Comparison of ENCODE assay signal across 8 mouse cellular contexts in genomic region chr12:70910241-70910720, GRCm38 (mm10). TPM values are rescaled to one million over a fixed set of nuclear protein-coding genes. Genes with fewer than 3 reads are reported as not detected.
DNase-seq lines count a peak whose midpoint lies in the region; ATAC-seq and TF ChIP-seq lines count a peak whose summit lies in the region.

No protein-coding gene starts in this region.

- TF ChIP-seq POLR2A in cerebellum, adult 2 months (IDR thresholded peaks at IDR 0.05; ENCODE audit: borderline replicate concordance, insufficient read depth, low read length), result no peak
- no peak for TF ChIP-seq POLR2A in olfactory bulb, adult 2 months (IDR thresholded peaks at IDR 0.05; ENCODE audit: insufficient read depth, low read depth, low read length)

- WGBS in cerebellum, adult 2 months, result 13% methylated on average over 9 of the region's 9 CpGs
- 11% methylated on average over 9 of the region's 9 CpGs for WGBS in forebrain, postnatal 0 days
- WGBS in lung, embryonic 15.5 days, result 12% methylated on average over 9 of the region's 9 CpGs
- WGBS in olfactory bulb, adult 2 months, result 14% methylated on average over 9 of the region's 9 CpGs

- no peaks in the 10 kb centered on the region for H3K36me3 ChIP-seq in forebrain, postnatal 0 days (ENCODE audit: insufficient read depth)
- no peaks in the 10 kb centered on the region for H3K36me3 ChIP-seq in lung, embryonic 15.5 days

- H3K9me3 ChIP-seq in forebrain, postnatal 0 days (ENCODE audit: low read length), result no peaks in the 10 kb centered on the region
- H3K9me3 ChIP-seq in lung, embryonic 15.5 days, result no peaks in the 10 kb centered on the region

- no peak overlapping the region for H3K9ac ChIP-seq in forebrain, postnatal 0 days
- H3K9ac ChIP-seq in lung, embryonic 15.5 days, result no peak overlapping the region

- ATAC-seq in forebrain, postnatal 0 days, result peak; percentile 64; the same call in 1 of the 2 replicates
- ATAC-seq in hematopoietic stem cell, adult 5-6 weeks (replicated peaks in 1 of 2; ENCODE audit: insufficient read depth in 1 of 2, low FRiP score in 2 of 2, low TSS enrichment in 1 of 2, low read depth in 1 of 2, poor library complexity in 2 of 2, severe bottlenecking in 2 of 2), result peak; percentile 59 to 73
- peak; percentile 56; the same call in 1 of the 2 replicates for ATAC-seq in lung, embryonic 15.5 days (ENCODE audit: borderline replicate concordance, extremely low read depth, low FRiP score, low TSS enrichment)

- peaks cover 8% of the 10 kb centered on the region for H3K4me1 ChIP-seq in cerebellum, adult 2 months (ENCODE audit: control insufficient read depth, insufficient read depth, low read length)
- no peaks in the 10 kb centered on the region for H3K4me1 ChIP-seq in forebrain, postnatal 0 days (ENCODE audit: insufficient read depth)
- H3K4me1 ChIP-seq in lung, embryonic 15.5 days, result peaks cover 4% of the 10 kb centered on the region; the same call in 1 of the 2 replicates
- peaks cover 5% of the 10 kb centered on the region; the same call in 1 of the 2 replicates for H3K4me1 ChIP-seq in olfactory bulb, adult 2 months (ENCODE audit: control insufficient read depth, insufficient read depth, low read length)

- H3K27me3 ChIP-seq in cerebellum, adult 2 months (ENCODE audit: control insufficient read depth, insufficient read depth, low read length), result no peaks in the 10 kb centered on the region
- H3K27me3 ChIP-seq in forebrain, postnatal 0 days (ENCODE audit: insufficient read depth, low read length), result no peaks in the 10 kb centered on the region
- no peaks in the 10 kb centered on the region for H3K27me3 ChIP-seq in lung, embryonic 15.5 days

- peak; percentile 49 for DNase-seq in MEL-GATA-1-ER (ENCODE audit: extremely low read depth, low read depth)
- peak; percentile 73 to 88 for DNase-seq in cerebellum, adult 2 months
- peak; percentile 82 for DNase-seq in forebrain, postnatal 0 days
- DNase-seq in layer of hippocampus, adult 2 months (ENCODE audit: low spot score in 2 of 2), result peak; percentile 61 to 77
- DNase-seq in thymus, adult 18-20 months, result peak; percentile 59 to 60

- H3K4me2 ChIP-seq in forebrain, postnatal 0 days (ENCODE audit: low read depth), result no peak overlapping the region
- H3K4me2 ChIP-seq in lung, embryonic 15.5 days, result no peak overlapping the region

- no peak overlapping the region for H3K4me3 ChIP-seq in cerebellum, adult 2 months (replicated peaks; ENCODE audit: insufficient read depth, low read depth, low read length)
- H3K4me3 ChIP-seq in forebrain, postnatal 0 days (ENCODE audit: low read depth, low read length), result no peak overlapping the region
- no peak overlapping the region for H3K4me3 ChIP-seq in layer of hippocampus, adult 2 months
- no peak overlapping the region for H3K4me3 ChIP-seq in lung, embryonic 15.5 days
- H3K4me3 ChIP-seq in olfactory bulb, adult 2 months (ENCODE audit: insufficient read depth, low read depth, low read length), result no peak overlapping the region

- no peak overlapping the region for H3K27ac ChIP-seq in cerebellum, adult 2 months (ENCODE audit: insufficient read depth, low read length)
- H3K27ac ChIP-seq in forebrain, postnatal 0 days (ENCODE audit: low read depth, low read length), result no peak overlapping the region
- no peak overlapping the region for H3K27ac ChIP-seq in layer of hippocampus, adult 2 months
- H3K27ac ChIP-seq in lung, embryonic 15.5 days, result no peak overlapping the region
- H3K27ac ChIP-seq in olfactory bulb, adult 2 months (ENCODE audit: insufficient read depth, low read depth, low read length), result no peak overlapping the region

- TF ChIP-seq CTCF in cerebellum, adult 2 months (IDR thresholded peaks at IDR 0.05; ENCODE audit: borderline replicate concordance, insufficient read depth, low read depth, low read length), result peak; percentile 88
- TF ChIP-seq CTCF in forebrain, postnatal 0 days (IDR thresholded peaks at IDR 0.05; ENCODE audit: low read depth), result peak; percentile 89
- TF ChIP-seq CTCF in layer of hippocampus, adult 2 months (conservative IDR thresholded peaks at IDR 0.05), result peak; percentile 97
- TF ChIP-seq CTCF in olfactory bulb, adult 2 months (IDR thresholded peaks at IDR 0.05; ENCODE audit: insufficient read depth, low read depth, low read length), result peak; percentile 86

RNA-seq across cellular contexts. Expression of gene Actr10, which starts 27.4 kb away (rescaled TPM):
- polyA plus RNA-seq in cerebellum, adult 2 months (2012; rRNA removed), result 108 and 110 TPM in 2 replicates
- total RNA-seq in forebrain, postnatal 0 days (2014; rRNA removed), result 105 and 112 TPM in 2 replicates
- polyA plus RNA-seq in forebrain, postnatal 0 days (2015; fragmentation: Nextera tagmentation; extraction: Ambion mirVana), result 196 and 282 TPM in 2 replicates
- 43.8 and 75.4 TPM in 2 replicates for total RNA-seq in hematopoietic stem cell, adult 5-6 weeks (2017)
- total RNA-seq in layer of hippocampus, adult 2 months (2021), result 100 to 1,000 TPM; 160 to 172 TPM
- 232 and 240 TPM in 2 replicates for polyA plus RNA-seq in lung, embryonic 15.5 days (2015; fragmentation: Nextera tagmentation; extraction: Ambion mirVana)
- 132 TPM in 1 of 2 replicates, not detected in the other for polyA plus RNA-seq in olfactory bulb, adult 2 months (2012; ENCODE audit: insufficient read depth, insufficient read length, low replicate concordance, missing spikeins)
